Mouse (Mus musculus): ENCODE measurements around the gene Eid2b.
"Not testable (repeated sequence)": the region's sequence is repeated elsewhere in the genome, so short reads cannot be mapped to it uniquely, and the experiment has no call there.

The Eid2b gene

DNA sequence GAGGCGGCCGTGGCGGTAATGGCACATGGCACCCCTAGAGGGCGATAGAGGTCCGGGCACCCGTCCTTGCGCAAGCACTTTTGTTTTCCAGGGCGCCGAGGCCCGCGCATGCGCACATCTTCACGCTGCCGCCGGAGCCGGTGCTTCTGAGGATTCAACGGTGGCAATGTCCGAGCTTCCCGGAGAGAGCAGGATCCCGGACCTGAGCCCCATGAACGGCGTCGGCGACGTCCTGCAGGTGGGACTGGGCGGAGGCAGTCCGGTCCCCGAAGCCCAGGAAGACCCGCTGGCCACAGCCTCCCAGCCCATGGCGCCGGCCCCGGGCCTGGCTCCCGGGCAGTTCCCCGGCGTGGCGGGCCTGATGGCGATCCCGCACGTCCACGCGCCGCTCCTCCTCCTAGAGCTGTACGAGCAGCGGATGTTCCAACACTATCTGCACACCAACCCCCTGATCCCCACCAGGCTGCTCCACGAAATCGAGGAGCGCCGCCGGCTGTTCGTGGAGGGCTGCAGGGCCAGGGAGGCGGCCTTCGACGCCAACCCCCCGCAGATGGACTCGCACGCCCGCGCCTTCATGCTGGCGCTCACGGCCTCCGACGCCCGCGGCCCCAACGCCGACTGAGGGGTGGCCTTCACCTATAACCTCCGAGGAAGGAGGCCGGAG lies at the start of gene Eid2b:
Gene Eid2b (plus strand): TSS at position 125 of the 664 bp plus-strand sequence.
- peak; percentile 94 for DNase-seq (ENCODE audit: low spot score)

DNA sequence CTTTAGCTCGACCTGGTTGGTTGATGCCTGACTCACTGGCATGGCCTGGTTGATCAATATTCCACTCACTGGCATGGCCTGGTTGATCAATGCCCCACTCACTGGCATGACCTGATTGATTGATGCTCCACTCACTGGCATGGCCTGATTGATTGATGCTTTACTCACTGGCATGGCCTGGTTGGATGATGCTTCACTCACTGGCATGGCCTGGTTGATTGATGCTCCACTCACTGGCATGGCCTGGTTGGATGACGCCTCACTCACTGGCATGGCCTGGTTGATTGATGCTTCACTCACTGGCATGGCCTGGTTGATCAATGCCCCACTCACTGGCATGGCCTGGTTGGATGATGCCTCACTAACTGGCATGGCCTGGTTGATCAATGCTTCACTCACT lies 33.6 kb upstream of the Eid2b start:
- DNase-seq (ENCODE audit: low spot score), result not testable (repeated sequence)

DNA sequence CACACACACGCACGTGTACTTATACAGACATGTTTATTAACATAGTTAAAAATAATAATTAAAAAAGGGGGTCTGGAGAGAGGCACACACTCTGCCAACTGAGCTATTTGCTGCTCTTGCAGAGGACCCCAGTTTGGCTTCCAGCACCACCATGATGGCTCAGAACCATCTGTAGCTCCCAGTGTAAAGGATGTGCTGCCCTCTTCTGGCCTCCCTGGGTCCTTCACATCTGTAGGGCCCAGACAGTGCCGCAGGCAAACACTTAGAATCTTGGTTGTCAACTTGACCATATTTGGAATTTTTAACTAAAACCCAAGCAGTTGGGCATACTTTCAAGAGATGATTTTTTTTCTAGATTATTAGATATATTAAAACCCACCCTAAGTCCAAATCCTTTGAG lies 28.6 kb upstream of the Eid2b start:
- no peak for DNase-seq (ENCODE audit: low spot score)

DNA sequence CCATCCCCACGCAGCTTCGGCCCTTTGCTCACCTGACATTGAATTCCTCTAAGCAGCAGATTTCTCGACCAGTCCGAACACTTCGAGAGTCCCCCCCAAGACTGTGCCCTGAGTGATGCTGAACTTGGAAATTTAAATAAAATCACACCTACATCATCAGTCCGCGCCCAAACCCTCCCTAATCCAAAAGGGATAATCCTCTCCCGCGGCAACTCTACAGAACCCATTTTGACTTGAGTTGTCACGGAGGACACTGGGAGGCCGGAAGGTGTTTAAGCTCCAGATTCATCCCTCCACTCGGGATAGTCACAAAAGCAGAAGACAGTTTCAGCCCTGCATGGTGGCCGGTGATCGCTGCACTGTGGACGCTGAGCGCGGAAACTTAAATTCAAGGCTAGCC lies 25.6 kb upstream of the Eid2b start:
- no peak for DNase-seq (ENCODE audit: low spot score)

DNA sequence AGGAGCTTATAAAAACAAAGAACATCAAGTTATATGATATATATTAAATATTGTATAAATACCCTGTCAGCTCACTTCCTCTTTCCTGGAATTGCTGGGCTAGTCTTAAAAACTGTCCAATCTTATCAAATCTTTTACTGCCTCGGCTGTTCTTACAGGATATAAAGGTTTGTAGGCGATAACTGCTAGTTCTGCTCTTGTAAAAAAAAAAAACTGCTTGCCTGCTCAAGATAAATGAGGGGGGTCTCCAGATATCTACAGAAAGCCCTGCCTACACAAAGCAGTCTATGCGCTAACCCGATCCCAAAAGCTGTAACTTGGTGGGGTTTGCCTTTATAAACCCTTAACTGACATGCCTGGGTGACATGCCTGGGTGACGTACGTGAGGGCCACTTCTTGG lies 22.9 kb upstream of the Eid2b start:
- no peak for DNase-seq (ENCODE audit: low spot score)

DNA sequence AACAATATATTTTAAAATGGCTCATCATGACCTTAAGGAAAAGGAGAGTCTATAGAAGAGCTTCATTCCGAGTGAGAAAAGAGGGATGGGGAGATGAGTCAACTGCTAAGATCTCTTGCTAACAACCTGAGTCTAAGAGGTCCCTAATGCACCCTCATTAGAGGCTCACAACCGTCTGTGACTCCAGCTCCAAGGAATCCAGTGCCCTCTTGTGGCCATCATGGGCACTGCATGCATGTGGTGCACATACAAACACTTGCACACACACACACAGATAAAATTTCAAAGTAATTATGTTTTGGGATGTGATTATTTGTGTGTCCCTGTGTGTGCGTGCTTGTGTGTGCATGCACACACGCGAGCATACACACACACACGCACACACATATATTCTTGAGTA lies 22.1 kb upstream of the Eid2b start:
- DNase-seq (ENCODE audit: low spot score), result no peak

DNA sequence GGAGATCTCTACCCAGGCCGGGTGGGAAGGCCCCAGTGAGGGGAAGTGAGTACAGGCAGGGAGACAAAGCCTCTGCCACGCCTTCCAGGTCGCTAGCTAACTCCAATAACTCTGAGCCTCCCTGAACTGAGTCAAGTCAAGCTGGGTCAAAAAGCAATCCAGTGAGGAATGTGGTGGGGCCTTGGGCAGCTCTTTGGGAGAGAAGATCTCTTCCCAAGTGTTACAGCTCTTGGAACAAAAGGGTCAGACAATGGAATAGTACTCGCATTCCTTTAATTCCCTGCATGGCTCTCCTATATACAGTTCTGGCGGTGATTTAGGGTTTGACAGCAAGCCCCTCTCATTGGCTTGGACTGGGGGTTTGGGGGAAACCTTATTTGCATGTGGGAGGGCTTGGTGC lies 14.7 kb upstream of the Eid2b start:
- DNase-seq (ENCODE audit: low spot score), result no peak

DNA sequence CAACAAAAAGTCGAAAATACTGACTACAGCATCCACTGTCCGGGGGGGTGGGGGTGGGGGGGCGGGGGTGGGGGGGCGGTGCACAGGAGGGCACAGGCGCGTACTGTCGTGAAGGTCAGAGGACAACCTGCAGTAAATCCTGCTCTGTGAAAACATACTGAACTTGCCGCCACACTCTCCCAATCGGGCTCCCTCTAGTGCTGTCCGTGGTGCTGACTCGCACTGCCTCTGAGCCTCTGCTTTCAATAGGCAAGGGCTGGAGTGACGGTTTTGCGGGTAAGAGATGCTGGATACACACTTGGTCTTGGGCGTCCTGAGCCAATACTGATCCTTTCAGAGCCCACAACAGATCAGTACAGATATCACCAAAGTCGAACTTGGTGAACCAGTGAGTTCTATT lies 13.8 kb upstream of the Eid2b start:
- DNase-seq (ENCODE audit: low spot score), result peak; percentile 27

DNA sequence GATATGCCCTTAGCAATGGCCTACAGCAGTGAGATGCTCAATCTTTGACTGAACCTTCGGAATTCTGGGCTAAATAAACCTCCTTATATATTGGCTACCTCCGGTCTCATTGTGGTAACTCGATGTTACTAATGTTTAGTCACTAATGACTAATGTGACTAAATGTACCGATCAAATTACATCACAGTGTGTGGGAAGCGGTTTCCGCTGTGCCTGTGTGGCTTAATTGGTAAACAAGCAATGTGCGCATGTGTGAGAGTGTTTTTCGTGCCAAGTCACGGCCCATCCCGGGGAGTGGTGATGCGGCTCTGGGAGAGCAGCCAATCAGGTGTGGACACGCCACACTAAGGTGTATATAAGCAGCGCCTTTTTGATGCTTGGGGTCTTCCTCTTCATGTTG lies 12.1 kb upstream of the Eid2b start:
- no peak for DNase-seq (ENCODE audit: low spot score)

DNA sequence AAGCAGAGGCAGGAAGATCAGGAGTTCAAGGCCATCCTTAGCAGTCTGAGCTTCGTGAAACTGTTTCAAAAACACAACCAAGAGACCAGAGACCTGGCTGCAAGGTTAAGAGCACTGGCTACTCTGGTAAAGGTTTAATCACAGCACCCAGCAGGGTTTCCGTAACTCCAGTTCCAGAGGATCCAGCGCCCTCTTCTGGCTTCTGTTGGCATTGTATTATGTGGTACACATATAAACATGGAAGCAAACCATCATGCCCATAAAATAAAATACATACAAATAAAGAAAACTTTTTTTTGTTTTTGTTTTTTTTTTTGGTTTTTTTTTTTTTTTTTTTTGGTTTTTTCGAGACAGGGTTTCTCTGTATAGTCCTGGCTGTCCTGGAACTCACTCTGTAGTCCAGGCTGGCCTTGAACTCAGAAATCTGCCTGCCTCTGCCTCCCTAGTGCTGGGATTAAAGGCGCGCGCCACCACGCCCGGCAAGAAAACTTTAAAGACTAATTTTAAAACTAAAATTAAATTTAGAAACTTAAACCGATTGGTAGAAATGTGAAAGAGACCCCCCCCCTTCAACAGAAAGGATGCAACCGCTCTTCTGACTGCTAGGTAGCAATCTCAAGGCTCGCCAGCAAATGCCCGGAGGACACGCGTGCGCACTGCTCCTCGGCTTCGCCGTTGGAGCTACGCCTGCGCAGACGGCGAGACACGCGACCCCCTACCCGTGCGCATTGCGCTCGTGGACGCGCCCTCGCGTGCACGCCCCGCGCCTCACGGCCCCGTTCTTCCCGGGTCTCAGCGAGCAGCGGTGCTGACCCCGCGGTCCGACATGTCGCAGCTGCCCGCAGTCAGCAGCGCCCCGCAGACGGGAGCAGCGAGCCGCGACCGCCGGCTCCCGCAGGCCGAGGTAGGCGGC lies 10.2 kb upstream of the Eid2b start, which contains the start of gene Eid2:
Gene Eid2 (plus strand): TSS at position 753 of the 913 bp plus-strand sequence.
- DNase-seq (ENCODE audit: low spot score), result peak; percentile 68

DNA sequence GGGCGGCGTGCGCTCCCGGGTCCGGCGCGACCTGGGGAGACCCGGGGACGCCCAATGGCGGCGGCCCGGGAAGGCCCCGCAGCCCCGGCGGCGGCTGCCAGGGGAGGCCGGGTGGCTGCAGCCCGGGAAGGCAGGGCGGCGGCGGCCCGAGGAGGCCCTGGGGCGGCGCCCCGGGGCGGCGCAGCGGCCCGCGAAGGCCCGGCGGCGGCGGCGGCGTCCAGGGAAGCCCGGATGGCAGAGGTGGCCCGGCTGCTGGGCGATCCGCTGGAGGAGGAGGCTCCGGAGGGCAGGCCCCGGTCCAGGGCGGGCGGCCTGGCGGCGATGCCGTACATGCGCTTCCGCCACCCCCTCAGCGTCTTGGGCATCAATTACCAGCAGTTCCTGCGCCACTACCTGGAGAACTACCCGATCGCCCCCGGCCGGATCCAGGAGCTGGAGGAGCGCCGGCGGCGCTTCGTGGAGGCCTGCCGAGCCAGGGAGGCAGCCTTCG lies 9.5 kb upstream of the Eid2b start:
- peak; percentile 32 for DNase-seq (ENCODE audit: low spot score)

DNA sequence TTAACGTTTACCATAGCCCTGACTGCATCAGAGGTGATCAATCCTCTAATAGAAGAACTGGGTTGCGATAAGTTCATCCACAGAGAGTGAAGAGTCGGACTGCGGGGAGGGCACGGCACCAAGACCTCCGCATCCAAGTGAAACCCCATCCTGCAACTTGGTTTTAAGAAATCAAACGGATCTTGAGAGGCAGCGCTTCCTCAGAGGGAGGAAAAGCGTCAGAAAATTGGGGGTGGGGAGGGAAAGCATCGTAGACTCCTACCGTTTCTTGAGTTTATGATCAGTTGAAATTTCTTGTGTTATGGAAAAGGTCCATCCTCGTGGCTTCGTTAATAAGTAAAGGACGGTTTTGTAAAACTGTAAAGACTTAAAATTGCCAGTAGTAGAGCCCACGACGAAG lies 9.0 kb upstream of the Eid2b start:
- DNase-seq (ENCODE audit: low spot score), result no peak

DNA sequence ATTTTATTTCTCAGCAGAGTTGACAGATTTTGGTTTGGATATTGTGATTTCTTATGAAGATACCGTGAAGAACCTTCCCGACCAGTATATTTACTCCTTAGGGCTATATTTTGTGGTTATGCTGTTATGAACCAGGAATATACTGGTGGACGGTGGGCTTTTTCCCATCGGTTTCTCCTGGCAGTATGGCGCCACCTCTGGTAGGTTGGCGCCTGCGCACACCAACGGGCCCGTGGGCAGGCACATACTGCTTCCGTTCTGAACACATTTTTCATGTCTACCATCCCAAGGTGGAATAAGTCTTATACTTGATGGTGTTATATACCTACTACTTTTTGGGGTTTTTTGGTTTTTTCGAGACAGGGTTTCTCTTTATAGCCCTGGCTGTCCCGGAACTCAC lies 8.2 kb upstream of the Eid2b start:
- no peak for DNase-seq (ENCODE audit: low spot score)

DNA sequence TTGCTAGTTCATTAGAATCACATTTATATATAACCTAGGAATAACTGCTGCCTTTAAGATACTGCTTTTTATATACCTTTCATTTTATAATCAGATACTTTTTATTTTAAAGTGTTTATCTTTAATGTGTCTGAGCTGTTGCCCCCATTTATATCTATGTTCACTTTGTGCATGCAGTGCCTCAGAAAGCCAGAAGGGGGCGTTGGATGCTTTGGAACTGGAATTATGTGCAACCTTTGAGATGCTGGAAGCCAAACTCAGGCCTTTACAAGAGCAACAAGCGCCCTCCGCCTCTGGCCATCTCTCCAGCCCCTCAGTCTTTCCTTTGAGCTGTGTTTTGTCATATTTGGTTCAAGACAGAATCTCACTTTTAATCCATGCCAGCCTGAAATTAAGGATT lies 5.8 kb upstream of the Eid2b start:
- DNase-seq (ENCODE audit: low spot score), result no peak

DNA sequence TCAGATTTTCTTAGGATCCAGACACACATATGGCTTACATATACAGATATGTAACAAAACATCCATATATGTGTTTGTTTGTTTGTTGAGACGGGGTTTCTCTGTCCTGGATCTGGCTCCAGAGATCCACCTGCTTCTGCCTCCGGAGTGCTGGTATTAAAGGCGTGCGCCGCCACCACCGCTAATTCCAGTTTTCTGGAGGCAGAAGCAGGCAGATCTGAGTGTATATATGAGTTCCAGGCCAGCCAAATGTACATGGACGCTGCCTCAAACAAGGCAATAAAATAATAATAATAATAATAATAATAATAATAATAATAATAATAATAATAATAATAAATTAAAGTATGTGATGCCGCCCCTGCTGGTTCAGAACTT lies 313 bp upstream of the Eid2b start:
- DNase-seq (ENCODE audit: low spot score), result no peak

DNA sequence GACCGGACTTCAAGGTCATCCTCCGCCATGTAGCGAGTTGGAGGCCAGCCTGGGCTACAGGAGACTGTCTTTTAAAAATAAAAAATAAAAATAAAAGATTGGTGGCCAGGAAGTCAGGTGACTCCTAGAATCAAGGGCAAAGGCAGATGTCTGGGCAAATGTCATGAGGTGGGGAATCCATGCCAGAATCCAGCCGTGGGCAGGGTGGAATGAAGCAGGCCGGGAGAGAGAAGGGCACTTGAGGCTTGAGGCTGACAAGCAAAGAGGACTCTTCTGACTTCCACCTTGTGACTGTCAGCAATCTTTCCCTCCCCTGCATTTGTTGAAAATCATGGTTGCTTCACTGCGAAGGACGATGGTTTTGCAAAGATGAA lies 727 bp downstream of the Eid2b start:
- no peak for DNase-seq (ENCODE audit: low spot score)

DNA sequence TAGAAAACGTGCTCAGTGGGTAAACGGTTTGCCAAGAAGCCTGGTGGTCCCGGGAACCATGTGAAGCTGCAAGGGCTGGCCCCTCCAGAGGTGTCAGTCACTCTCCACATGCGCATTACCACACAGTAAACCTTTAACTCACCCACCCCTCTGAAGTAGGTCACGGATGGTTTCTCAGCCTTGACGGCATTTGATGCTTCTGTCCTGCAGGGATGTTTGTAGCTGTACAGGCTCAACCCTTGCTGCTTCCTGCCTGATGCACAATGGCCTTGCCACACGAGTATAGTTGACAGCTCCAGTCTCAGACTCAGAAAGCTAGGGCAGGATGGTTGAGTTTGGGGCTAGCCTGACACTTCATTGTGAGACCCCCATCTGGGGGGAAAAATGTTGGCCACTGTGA lies 3.1 kb downstream of the Eid2b start:
- DNase-seq (ENCODE audit: low spot score), result no peak

DNA sequence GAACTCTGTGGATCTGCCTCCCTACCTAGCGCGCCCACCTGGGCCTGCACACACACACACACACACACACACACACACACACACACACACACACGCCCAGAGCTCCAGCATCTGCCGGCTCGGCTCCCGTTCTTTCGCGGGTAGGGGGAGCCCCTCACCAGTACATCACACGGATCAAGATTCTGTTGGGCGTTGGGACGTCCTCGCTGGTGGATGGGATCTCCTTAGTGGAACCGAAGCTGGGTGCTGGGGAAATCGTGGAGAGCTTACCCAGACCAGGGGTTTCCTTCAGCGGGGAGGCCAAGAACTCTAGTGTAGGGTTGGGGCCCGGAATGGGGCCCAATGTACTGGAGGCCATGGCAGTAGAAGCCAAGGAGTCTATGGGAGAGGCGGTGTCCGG lies 12.6 kb downstream of the Eid2b start:
- no peak for DNase-seq (ENCODE audit: low spot score)

DNA sequence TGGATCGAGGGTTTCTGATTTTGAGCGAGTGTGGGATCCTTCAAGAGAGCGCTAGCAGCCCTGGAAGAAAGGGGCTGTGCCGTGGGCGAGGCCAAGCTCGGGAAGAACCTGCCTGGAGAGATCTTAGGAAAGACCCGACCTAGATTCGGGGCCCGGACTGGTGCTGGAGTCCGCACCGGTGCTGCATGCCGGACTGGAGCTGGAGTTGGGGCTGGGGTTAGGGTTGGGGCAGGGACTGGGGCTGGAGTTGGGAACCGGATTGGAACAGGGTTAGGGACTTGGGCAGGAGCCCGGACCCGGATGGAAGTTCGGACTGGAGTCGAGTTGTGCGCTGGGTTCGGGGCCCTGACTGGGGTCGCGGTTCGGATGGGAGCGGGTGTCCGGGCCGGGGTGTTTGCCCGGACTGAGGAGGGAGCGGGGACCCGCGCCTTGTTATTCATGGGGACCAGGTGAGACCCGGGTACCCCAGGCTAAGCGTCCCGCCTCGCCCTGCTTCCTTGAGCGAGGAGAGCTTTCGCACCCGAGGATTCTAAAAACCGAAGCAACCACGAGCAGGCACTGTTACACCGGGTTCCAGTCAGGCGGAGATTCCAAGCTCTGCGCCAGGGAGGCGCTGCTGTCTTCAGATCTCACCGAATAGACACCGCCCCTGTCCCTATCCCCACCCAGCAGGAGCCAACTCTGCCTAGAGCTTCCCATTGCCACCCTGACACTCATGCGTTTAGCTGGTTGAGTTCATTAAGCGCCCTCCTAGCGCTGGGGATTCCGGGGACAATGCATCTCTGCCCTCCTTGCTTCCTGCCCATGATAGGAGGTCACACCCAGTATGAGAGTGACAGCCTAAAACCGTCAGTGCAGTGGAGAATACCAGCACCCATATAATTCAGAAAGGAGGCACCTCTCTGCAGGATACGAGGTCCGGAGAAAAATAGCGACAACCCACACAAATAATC lies 13.4 kb downstream of the Eid2b start, which contains the start of gene Selenov:
Gene Selenov (minus strand): TSS at position 549 of the 953 bp plus-strand sequence.
- DNase-seq (ENCODE audit: low spot score), result no peak

DNA sequence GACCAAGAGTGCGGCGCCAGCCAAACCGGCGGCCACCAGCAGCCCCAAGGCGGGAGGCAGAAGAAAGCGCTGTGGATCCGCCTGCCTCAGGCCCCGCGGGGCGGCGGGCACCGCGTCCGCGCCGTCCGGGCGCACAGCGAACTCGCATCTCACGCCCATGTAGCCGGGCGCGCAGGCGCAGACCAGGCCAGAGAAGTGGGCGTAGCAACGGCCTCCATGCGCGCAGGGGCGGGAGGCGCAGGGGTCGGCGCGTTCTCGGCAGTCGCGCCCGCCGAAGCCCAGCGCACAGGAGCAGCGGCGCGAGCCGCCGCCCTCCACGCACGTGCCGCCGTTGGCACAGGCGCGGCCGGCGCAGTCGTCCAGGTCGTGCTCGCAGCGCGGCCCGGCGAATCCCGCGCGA lies 16.9 kb downstream of the Eid2b start:
- DNase-seq (ENCODE audit: low spot score), result peak; percentile 17

DNA sequence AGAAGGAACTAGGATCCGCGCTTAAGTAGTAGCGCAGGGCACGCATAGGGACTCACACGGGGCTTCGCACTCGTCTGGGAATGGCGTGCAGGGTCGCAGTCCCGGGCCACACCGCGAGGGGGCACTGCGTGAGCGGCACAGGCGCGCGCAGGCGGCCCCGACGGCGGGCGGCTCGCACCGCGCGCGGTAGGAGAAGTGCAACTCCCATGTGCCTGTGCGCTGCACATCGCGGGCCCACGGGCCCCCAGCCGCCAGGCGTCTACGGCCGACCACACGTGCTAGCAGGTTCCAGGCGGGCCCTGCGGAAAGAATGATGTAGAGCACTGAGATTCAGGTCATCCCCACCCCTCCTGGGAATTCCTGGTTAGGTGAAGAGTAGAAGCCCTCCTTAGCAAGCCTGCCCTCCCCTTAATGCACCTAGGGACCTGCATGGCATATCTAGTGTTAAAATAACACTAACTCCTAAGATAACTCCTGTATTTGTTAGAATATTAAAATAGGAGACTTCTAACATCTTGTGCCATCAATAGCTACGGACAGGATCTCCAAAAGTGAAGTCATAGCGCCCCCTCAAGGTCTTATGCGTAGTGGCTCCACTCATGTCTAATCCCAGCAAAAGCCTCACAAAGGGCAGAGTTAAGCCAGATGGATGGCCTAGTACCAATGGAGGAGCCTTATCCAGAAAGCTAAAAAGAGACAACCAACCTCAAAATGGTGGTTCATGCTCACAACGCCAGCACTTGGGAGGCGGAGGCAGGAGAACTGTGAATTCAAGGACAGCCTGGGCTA lies 21.5 kb downstream of the Eid2b start:
- DNase-seq (ENCODE audit: low spot score), result no peak

All from T-cell, adult 2 months (primary cell).